Mouse (Mus musculus): Measurements from ENCODE around the gene Ubap1.

The Ubap1 gene

DNA sequence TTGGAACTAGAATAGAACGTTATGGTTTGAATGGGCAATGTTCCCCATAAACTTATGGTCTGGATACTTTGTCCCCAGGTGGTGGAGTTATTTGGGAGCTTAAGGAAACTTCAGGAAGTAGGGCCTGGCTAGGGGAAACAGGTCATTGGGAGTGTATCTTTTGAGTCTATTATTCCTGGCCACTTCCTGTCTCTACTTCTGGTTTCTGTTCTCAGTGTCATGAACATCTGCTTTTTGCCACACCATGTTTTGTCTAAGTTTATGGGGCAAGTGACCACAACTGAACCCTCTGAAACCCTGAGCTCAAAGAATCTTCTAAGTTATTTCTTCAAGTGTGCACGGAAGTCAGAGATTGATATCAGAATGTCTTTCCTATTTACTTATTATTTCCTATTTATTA lies 58.6 kb downstream of the Ubap1 start:
- no peak for DNase-seq (ENCODE audit: inconsistent age in 2 of 2, low spot score in 1 of 2)

DNA sequence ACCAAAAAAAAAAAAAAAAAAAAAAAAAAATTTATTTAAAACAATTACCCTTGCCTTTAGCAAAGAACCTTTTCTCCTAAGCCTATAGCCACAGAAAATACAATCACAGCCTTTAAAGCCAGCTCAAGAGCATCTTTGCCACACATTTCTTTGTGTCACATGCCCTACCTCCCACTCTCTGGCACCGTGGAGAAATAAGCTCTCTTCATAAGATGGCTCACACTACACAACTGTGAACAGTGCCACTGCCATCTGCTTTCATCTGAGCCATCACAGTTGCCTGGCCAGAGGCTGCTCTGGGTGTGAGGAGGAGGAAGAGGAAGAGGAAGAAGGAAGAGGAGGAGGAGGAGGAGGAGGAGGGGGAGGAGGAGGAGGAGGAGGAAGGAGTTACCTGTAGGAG lies 60.5 kb downstream of the Ubap1 start:
- no peak for DNase-seq (ENCODE audit: inconsistent age in 2 of 2, low spot score in 1 of 2)

DNA sequence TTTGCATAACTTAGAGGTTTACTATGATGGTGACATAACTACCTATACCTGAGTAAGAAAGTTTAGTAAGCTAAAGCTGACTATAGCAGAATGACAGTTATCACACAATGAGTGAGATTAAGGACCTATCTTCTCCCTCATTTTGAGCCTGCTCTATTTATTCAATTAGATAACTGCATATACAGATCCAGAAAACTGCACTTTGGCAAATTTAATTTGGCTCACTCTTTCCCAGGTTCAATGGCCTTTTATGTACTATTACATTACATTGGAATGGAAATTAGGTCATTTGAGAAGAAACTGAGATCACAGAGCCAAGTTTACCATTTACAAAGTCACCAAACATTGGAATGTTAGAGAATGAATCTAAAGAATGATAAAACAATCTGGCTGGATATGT lies 68.2 kb downstream of the Ubap1 start:
- DNase-seq (ENCODE audit: inconsistent age in 2 of 2, low spot score in 1 of 2), result no peak

DNA sequence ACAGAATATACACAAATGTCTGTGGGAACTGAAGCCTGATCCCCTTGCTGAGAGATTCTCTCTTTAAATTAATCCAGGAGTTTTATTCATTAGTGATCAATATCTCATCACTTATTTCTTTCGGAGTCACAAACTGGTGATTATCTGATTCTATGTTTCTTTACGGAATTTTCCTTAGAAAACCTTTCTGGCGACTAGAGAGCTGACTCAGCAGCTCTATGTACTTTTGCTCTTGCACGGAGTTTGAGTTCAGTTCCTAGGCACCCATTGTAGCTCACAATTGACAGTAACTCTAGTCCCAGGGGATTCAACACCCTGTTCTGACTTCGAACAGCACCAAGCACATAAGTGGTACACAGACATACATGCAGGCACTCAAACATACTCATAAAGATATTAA lies 90.1 kb downstream of the Ubap1 start:
- DNase-seq (ENCODE audit: inconsistent age in 2 of 2, low spot score in 1 of 2), result no peak

All from adrenal gland, adult (tissue).